Mouse (Mus musculus): ENCODE data around the gene Papss2.
"Not testable (repeated sequence)": the region's sequence is repeated elsewhere in the genome, so short reads cannot be mapped to it uniquely, and the experiment has no call there.

- TF ChIP-seq CTCF (IDR thresholded peaks at IDR 0.05; ENCODE audit: low read depth, low read length); POLR2A (IDR thresholded peaks at IDR 0.05; ENCODE audit: extremely low read depth, insufficient read depth, low read length): not testable (repeated sequence)
These were observed 72.2 kb downstream of the Papss2 start for GRCm38 (mm10) chr19:32667830-32668229.

All from liver, adult 2 months (tissue).